8 mouse cellular contexts compared by ENCODE assay signal in genomic region chr13:24965846-24966201, GRCm38 (mm10). TPM values are rescaled to one million over a fixed set of nuclear protein-coding genes. Genes with fewer than 3 reads are reported as not detected.
DNase-seq lines count a peak whose midpoint lies in the region; ATAC-seq lines count a peak whose summit lies in the region.

No protein-coding gene starts in this region.

- H3K9ac ChIP-seq in kidney, embryonic 14.5 days (ENCODE audit: low read depth, low read length) = peak overlapping the region; percentile 8; the same call in 1 of the 2 replicates
- H3K9ac ChIP-seq in embryonic facial prominence, embryonic 15.5 days = no peak overlapping the region
- peak overlapping the region; percentile 49 for H3K9ac ChIP-seq in neural tube, embryonic 13.5 days

- peaks cover 4% of the 10 kb centered on the region; the same call in 1 of the 2 replicates for H3K4me1 ChIP-seq in kidney, embryonic 14.5 days (ENCODE audit: control insufficient read depth, insufficient read depth, low read length)
- peaks cover 8% of the 10 kb centered on the region for H3K4me1 ChIP-seq in embryonic facial prominence, embryonic 15.5 days
- peaks cover 8% of the 10 kb centered on the region; the same call in 1 of the 2 replicates for H3K4me1 ChIP-seq in limb, embryonic 10.5 days
- H3K4me1 ChIP-seq in neural tube, embryonic 13.5 days (replicated peaks) = peaks cover 6% of the 10 kb centered on the region

- ATAC-seq in kidney, embryonic 14.5 days (ENCODE audit: low FRiP score, low TSS enrichment) = 0 out of 2 replicates have a peak, but pooled peaks have one; percentile 6
- no peak for ATAC-seq in embryonic facial prominence, embryonic 15.5 days (ENCODE audit: insufficient number of reproducible peaks, low FRiP score, low TSS enrichment, low read depth)
- no peak for ATAC-seq in neural tube, embryonic 13.5 days (ENCODE audit: low read depth)

- H3K9me3 ChIP-seq in kidney, embryonic 14.5 days (ENCODE audit: control insufficient read depth, low read length) = no peaks in the 10 kb centered on the region
- no peaks in the 10 kb centered on the region for H3K9me3 ChIP-seq in embryonic facial prominence, embryonic 15.5 days (replicated peaks)
- no peaks in the 10 kb centered on the region for H3K9me3 ChIP-seq in limb, embryonic 10.5 days (replicated peaks)
- no peaks in the 10 kb centered on the region for H3K9me3 ChIP-seq in neural tube, embryonic 13.5 days

- H3K27me3 ChIP-seq in kidney, embryonic 14.5 days (ENCODE audit: control insufficient read depth, insufficient read depth, low read length) = no peaks in the 10 kb centered on the region
- H3K27me3 ChIP-seq in embryonic facial prominence, embryonic 15.5 days = no peaks in the 10 kb centered on the region
- peaks cover 9% of the 10 kb centered on the region for H3K27me3 ChIP-seq in limb, embryonic 10.5 days (ENCODE audit: low read depth, poor library complexity, severe bottlenecking)
- H3K27me3 ChIP-seq in neural tube, embryonic 13.5 days = no peaks in the 10 kb centered on the region

- no peak for DNase-seq in kidney, adult 8-10 months
- no peak for DNase-seq in limb, embryonic 10.5 days (ENCODE audit: low spot score)
- no peak for DNase-seq in left cerebral cortex, adult 8-10 months (ENCODE audit: low spot score in 2 of 2)
- DNase-seq in urinary bladder, postnatal 10 days (ENCODE audit: low spot score) = no peak
- DNase-seq in embryo, embryonic 11 days = no peak

- WGBS in kidney, embryonic 14.5 days = 40% methylated on average over 5 of the region's 5 CpGs
- WGBS in embryonic facial prominence, embryonic 15.5 days = 21% methylated on average over 5 of the region's 5 CpGs
- 48% methylated on average over 5 of the region's 5 CpGs for WGBS in limb, embryonic 10.5 days
- 32% methylated on average over 5 of the region's 5 CpGs for WGBS in neural tube, embryonic 13.5 days

- no peaks in the 10 kb centered on the region for H3K36me3 ChIP-seq in kidney, embryonic 14.5 days (ENCODE audit: control insufficient read depth, insufficient read depth, low read length)
- H3K36me3 ChIP-seq in embryonic facial prominence, embryonic 15.5 days = no peaks in the 10 kb centered on the region
- no peaks in the 10 kb centered on the region for H3K36me3 ChIP-seq in limb, embryonic 10.5 days
- H3K36me3 ChIP-seq in neural tube, embryonic 13.5 days = no peaks in the 10 kb centered on the region

- H3K27ac ChIP-seq in kidney, embryonic 14.5 days (ENCODE audit: low read depth, low read length) = no peak overlapping the region
- no peak overlapping the region for H3K27ac ChIP-seq in embryonic facial prominence, embryonic 15.5 days (replicated peaks)
- H3K27ac ChIP-seq in limb, embryonic 10.5 days = no peak overlapping the region
- no peak overlapping the region for H3K27ac ChIP-seq in neural tube, embryonic 13.5 days (replicated peaks)

- H3K4me3 ChIP-seq in kidney, embryonic 14.5 days (ENCODE audit: low read length) = peak overlapping the region; percentile 30
- H3K4me3 ChIP-seq in embryonic facial prominence, embryonic 15.5 days (replicated peaks) = peak overlapping the region; percentile 37
- peak overlapping the region; percentile 38 for H3K4me3 ChIP-seq in limb, embryonic 10.5 days
- H3K4me3 ChIP-seq in neural tube, embryonic 13.5 days = peak overlapping the region; percentile 32

- peak overlapping the region; percentile 43 for H3K4me2 ChIP-seq in kidney, embryonic 14.5 days (replicated peaks; ENCODE audit: low read depth, low read length)
- peak overlapping the region; percentile 53 for H3K4me2 ChIP-seq in embryonic facial prominence, embryonic 15.5 days (replicated peaks)
- H3K4me2 ChIP-seq in neural tube, embryonic 13.5 days = peak overlapping the region; percentile 54

RNA-seq across cellular contexts. Expression of gene Gpld1, which starts 22.9 kb away (rescaled TPM):
- 0.39 and 0.74 TPM in 2 replicates for polyA plus RNA-seq in kidney, embryonic 14.5 days (2014; fragmentation: Nextera tagmentation; extraction: Ambion mirVana)
- polyA plus RNA-seq in embryonic facial prominence, embryonic 15.5 days (2015; fragmentation: Nextera tagmentation; extraction: Ambion mirVana) = 3.7 and 4.4 TPM in 2 replicates
- polyA plus RNA-seq in limb, embryonic 10.5 days (2016; fragmentation: Nextera tagmentation; extraction: Ambion mirVana) = 0.13 and 0.91 TPM in 2 replicates
- 1.9 and 2.1 TPM in 2 replicates for polyA plus RNA-seq in neural tube, embryonic 13.5 days (2015; fragmentation: Nextera tagmentation; extraction: Ambion mirVana)
- 10 to 100 TPM; 22.6 to 27.9 (median 23.8) TPM for total RNA-seq in left cerebral cortex, adult 8-10 months (2022)

RNA-seq across cellular contexts. Expression of gene Aldh5a1, which starts 28.4 kb away (rescaled TPM):
- polyA plus RNA-seq in kidney, embryonic 14.5 days (2014; fragmentation: Nextera tagmentation; extraction: Ambion mirVana) = 8.4 and 8.7 TPM in 2 replicates
- 5.7 and 5.9 TPM in 2 replicates for polyA plus RNA-seq in embryonic facial prominence, embryonic 15.5 days (2015; fragmentation: Nextera tagmentation; extraction: Ambion mirVana)
- 4.7 and 5.6 TPM in 2 replicates for polyA plus RNA-seq in limb, embryonic 10.5 days (2016; fragmentation: Nextera tagmentation; extraction: Ambion mirVana)
- polyA plus RNA-seq in neural tube, embryonic 13.5 days (2015; fragmentation: Nextera tagmentation; extraction: Ambion mirVana) = 8.5 and 8.9 TPM in 2 replicates
- 10 to 100 TPM; 63.2 to 76.6 (median 69.0) TPM for total RNA-seq in left cerebral cortex, adult 8-10 months (2022)

RNA-seq across cellular contexts. Expression of gene Mrs2, which starts 54.4 kb away (rescaled TPM):
- 16.3 and 24.5 TPM in 2 replicates for polyA plus RNA-seq in kidney, embryonic 14.5 days (2014; fragmentation: Nextera tagmentation; extraction: Ambion mirVana)
- 11.5 and 13.8 TPM in 2 replicates for polyA plus RNA-seq in embryonic facial prominence, embryonic 15.5 days (2015; fragmentation: Nextera tagmentation; extraction: Ambion mirVana)
- polyA plus RNA-seq in limb, embryonic 10.5 days (2016; fragmentation: Nextera tagmentation; extraction: Ambion mirVana) = 17.5 and 18.5 TPM in 2 replicates
- 15.6 and 16.7 TPM in 2 replicates for polyA plus RNA-seq in neural tube, embryonic 13.5 days (2015; fragmentation: Nextera tagmentation; extraction: Ambion mirVana)
- total RNA-seq in left cerebral cortex, adult 8-10 months (2022) = 10 to 100 TPM; 48.6 to 57.3 (median 50.8) TPM
